Mouse (Mus musculus) ES-Bruce4 (cell line): Measurements from ENCODE around the gene Selenos. TPM values are rescaled to one million over a fixed set of nuclear protein-coding genes. Genes with fewer than 3 reads are reported as not detected.
A peak's percentile ranks its signal among the peaks of the same experiment; 100 is the strongest.

ENCODE experiments used
- H3K27ac ChIP-seq: 2 replicates; pipeline ENCODE4 v1.5.1; 2012; ENCODE audit warnings: low read length, inconsistent platforms; ENCODE audit not compliant: insufficient read depth
- H3K27me3 ChIP-seq: 2 replicates; pipeline ENCODE4 v1.6.1; 2012; ENCODE audit warnings: mild to moderate bottlenecking, low read length, inconsistent platforms; ENCODE audit not compliant: control insufficient read depth, poor library complexity, insufficient read depth, severe bottlenecking
- H3K36me3 ChIP-seq: 2 replicates; pipeline ENCODE4 v1.6.1; 2012; ENCODE audit warnings: inconsistent platforms, mild to moderate bottlenecking, low read length, moderate library complexity; ENCODE audit not compliant: control insufficient read depth, poor library complexity, insufficient read depth, severe bottlenecking
- H3K4me1 ChIP-seq: one replicate; pipeline ENCODE4 v1.8.1; 2011; ENCODE audit warnings: low read length; ENCODE audit not compliant: control insufficient read depth, insufficient read depth
- H3K4me3 ChIP-seq: 2 replicates; pipeline ENCODE4 v1.5.1; 2011; ENCODE audit warnings: low read depth, mild to moderate bottlenecking, low read length
- H3K9ac ChIP-seq: 2 replicates; pipeline ENCODE4 v1.6.1; 2012; ENCODE audit warnings: low read depth, mild to moderate bottlenecking, inconsistent platforms; ENCODE audit not compliant: poor library complexity, severe bottlenecking
- H3K9me3 ChIP-seq: replicated peaks from 2 replicates; pipeline ENCODE4 v1.6.1; 2012; ENCODE audit warnings: mild to moderate bottlenecking, low read length, inconsistent platforms; ENCODE audit not compliant: control insufficient read depth, poor library complexity, insufficient read depth, severe bottlenecking
- CTCF ChIP-seq: IDR thresholded peaks from one replicate; pipeline ENCODE4 v1.8.1; 2011; ENCODE audit warnings: low read depth, low read length
- EP300 ChIP-seq: IDR thresholded peaks from 2 replicates; pipeline ENCODE4 v1.6.1; 2011; ENCODE audit warnings: low read depth, low read length; ENCODE audit not compliant: insufficient read depth
- POLR2A ChIP-seq: IDR thresholded peaks from one replicate; pipeline ENCODE4 v1.8.1; 2011; ENCODE audit warnings: low read length; ENCODE audit not compliant: insufficient read depth
- polyA plus RNA-seq: library from polyadenylated mRNA; stranded (reverse); fragments of >200 nt; gene quantifications from 2 replicates; pipeline ENCODE4 v1.2.4, GENCODE M21; 2011; ENCODE audit warnings: low read depth; ENCODE audit not compliant: missing spikeins, insufficient read depth, insufficient read length

Selenos gene
- polyA plus RNA-seq, 1 experiment = 42.9 TPM

- Histone ChIP-seq H3K27ac (no peak overlapping the region), H3K9ac (no peak overlapping the region), H3K4me3 (no peak overlapping the region), H3K27me3 (0 out of 2 replicates have a peak, but pooled peaks cover 2% of the 10 kb centered on the region), H3K36me3 (no peaks in the 10 kb centered on the region), H3K4me1 (no peaks in the 10 kb centered on the region), H3K9me3 (no peaks in the 10 kb centered on the region)
- TF ChIP-seq EP300 (no peak), CTCF (no peak), POLR2A (no peak)
These were observed 26.3 kb downstream of the Selenos start for GRCm38 (mm10) chr7:66105771-66106170.

GRCm38 (mm10) chr7:66106581-66107056 is 27.2 kb downstream of the Selenos start:
- Histone ChIP-seq H3K4me1 (no peaks in the 10 kb centered on the region), H3K9me3 (no peaks in the 10 kb centered on the region), H3K9ac (no peak overlapping the region), H3K36me3 (no peaks in the 10 kb centered on the region), H3K4me3 (no peak overlapping the region), H3K27ac (no peak overlapping the region), H3K27me3 (0 out of 2 replicates have a peak, but pooled peaks cover 2% of the 10 kb centered on the region)
- TF ChIP-seq EP300 = no peak
- no peak for TF ChIP-seq POLR2A
- no peak for TF ChIP-seq CTCF

GRCm38 (mm10) chr7:66107206-66107605 is 27.8 kb downstream of the Selenos start:
- TF ChIP-seq EP300 = no peak
- TF ChIP-seq CTCF = no peak
- TF ChIP-seq POLR2A = no peak
- Histone ChIP-seq H3K27ac (no peak overlapping the region), H3K4me3 (no peak overlapping the region), H3K36me3 (no peaks in the 10 kb centered on the region), H3K4me1 (no peaks in the 10 kb centered on the region), H3K9ac (no peak overlapping the region), H3K27me3 (0 out of 2 replicates have a peak, but pooled peaks cover 2% of the 10 kb centered on the region), H3K9me3 (no peaks in the 10 kb centered on the region)

DNA sequence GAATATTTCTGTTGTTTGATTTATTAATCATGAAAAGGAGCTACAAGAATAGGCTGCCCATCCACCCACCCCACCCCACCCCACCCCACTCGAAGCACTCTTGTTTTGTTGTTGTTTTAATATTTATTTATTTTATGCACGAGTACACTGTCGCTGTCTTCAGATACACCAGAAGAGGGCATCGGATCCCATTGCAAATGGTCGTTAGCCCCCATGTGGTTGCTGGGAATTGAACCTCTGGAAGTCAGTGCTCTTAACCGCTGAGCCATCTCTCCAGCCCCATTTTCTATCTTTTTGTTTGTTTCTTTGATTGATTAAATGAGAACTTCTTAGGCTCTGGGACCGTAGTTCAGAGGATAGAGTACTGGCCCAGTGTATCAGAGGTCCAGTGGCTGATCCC is 28.5 kb downstream of the Selenos start:
- 0 out of 2 replicates have a peak, but pooled peaks cover 2% of the 10 kb centered on the region for H3K27me3 ChIP-seq
- no peaks in the 10 kb centered on the region for H3K36me3 ChIP-seq
- no peak overlapping the region for H3K4me3 ChIP-seq
- no peak overlapping the region for H3K9ac ChIP-seq
- no peaks in the 10 kb centered on the region for H3K4me1 ChIP-seq
- no peak for TF ChIP-seq POLR2A
- TF ChIP-seq EP300 = no peak
- TF ChIP-seq CTCF = no peak
- H3K27ac ChIP-seq = no peak overlapping the region
- H3K9me3 ChIP-seq = no peaks in the 10 kb centered on the region

DNA sequence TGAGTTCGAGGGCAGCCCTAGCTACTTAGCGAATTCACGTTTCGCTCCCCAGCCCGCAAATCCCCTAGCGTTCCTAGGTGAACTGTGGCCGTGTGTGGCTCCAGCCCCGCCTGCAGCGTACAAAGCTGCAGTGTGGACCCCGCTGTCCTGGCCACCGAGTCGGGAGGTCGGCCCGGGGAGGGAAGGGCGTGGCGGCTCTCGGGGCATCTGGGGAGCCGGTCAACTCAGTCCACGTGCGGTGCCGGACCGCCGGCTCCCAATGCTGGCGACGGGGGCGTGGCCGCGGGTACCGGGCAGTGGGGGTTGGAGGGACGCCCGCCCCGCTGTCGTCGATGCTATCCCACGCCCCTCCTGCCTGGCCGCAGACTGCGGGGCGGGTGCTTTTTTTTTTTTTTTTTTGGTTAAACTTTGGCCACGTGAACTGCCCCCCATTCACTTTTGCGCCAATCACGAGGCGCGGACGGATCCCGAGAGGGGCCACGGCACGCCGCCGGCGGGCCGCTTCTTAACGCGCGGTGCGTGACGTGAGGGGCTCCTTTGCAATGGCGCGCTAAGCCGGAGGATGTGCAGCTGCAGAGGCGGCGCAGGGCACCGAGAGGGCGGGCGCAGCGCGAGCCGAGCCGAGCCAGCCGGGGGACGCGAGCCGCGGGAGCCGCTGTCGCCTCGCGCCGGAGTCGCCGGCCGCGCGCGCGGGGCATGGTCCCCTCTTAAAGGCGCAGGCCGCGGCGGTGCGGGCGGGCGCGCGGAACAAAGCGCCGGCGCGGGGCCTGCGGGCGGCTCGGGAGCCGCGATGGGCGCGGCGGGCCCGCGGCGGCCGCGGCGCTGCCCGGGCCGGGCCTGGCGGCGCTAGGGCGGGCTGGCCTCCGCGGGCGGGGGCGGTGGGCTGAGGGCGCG is 29.8 kb downstream of the Selenos start, which contains the start of gene Chsy1:
Chsy1 (plus strand) TSS at position 555 of the 894 bp plus-strand sequence.
- no peaks in the 10 kb centered on the region for H3K4me1 ChIP-seq
- no peaks in the 10 kb centered on the region for H3K36me3 ChIP-seq
- TF ChIP-seq CTCF (no peak), POLR2A (no peak), EP300 (no peak)
- 0 out of 2 replicates have a peak, but pooled peaks cover 2% of the 10 kb centered on the region for H3K27me3 ChIP-seq
- peak within 1 kb of the TSS; percentile 99 for H3K4me3 ChIP-seq
- H3K9ac ChIP-seq = peak within 1 kb of the TSS; percentile 92
- no peak within 1 kb of the TSS for H3K27ac ChIP-seq
- no peaks in the 10 kb centered on the region for H3K9me3 ChIP-seq
